Mouse (Mus musculus) lung, embryonic 14.5 days (tissue): ENCODE results near the gene Sec23a. TPM values are rescaled to one million over a fixed set of nuclear protein-coding genes. Genes with fewer than 3 reads are reported as not detected.
A peak's percentile ranks its signal among the peaks of the same experiment; 100 is the strongest.

Experiments
- ATAC-seq: fragments of 200-750 bp; cut with Nextera tagmentation; 2 replicates; pipeline ENCODE4 v1.8.0; 2017; ENCODE audit warnings: mild to moderate bottlenecking, moderate TSS enrichment, moderate library complexity; ENCODE audit not compliant: insufficient read depth
- DNase-seq: peaks from one replicate; pipeline ENCODE4 v3.0.0-alpha.2; 2015
- H3K27ac ChIP-seq: fragments of 300-500 bp; sonication (generic); 2 replicates; pipeline ENCODE4 v1.5.1; 2014; ENCODE audit warnings: low read depth, mild to moderate bottlenecking, moderate library complexity
- H3K27me3 ChIP-seq: fragments of 300-500 bp; sonication (generic); 2 replicates; pipeline ENCODE4 v1.6.1; 2014; ENCODE audit warnings: low read length, control low read depth; ENCODE audit not compliant: insufficient read depth
- H3K36me3 ChIP-seq: fragments of 300-500 bp; sonication (generic); 2 replicates; pipeline ENCODE4 v1.6.1; 2014; ENCODE audit warnings: control low read depth; ENCODE audit not compliant: insufficient read depth
- H3K4me1 ChIP-seq: fragments of 300-500 bp; sonication (generic); 2 replicates; pipeline ENCODE4 v1.6.1; 2014; ENCODE audit warnings: antibody characterized with exemption, control low read depth; ENCODE audit not compliant: insufficient read depth
- H3K4me2 ChIP-seq: fragments of 300-500 bp; sonication (generic); 2 replicates; pipeline ENCODE4 v1.6.1; 2014; ENCODE audit warnings: mild to moderate bottlenecking
- H3K4me3 ChIP-seq: fragments of 300-500 bp; sonication (generic); 2 replicates; pipeline ENCODE4 v1.5.1; 2014; ENCODE audit warnings: low read depth, low read length
- H3K9ac ChIP-seq: fragments of 300-500 bp; sonication (generic); 2 replicates; pipeline ENCODE4 v1.6.1; 2014
- H3K9me3 ChIP-seq: fragments of 300-500 bp; sonication (generic); 2 replicates; pipeline ENCODE4 v1.6.1; 2016; ENCODE audit warnings: low read depth, low read length, control low read depth
- CTCF ChIP-seq: IDR thresholded peaks from 2 replicates; pipeline ENCODE4 v1.5.1; 2016; ENCODE audit warnings: antibody characterized with exemption, low read depth
- WGBS: fragments of 180-500 bp; shearing (Covaris S2); extraction: QIAGEN DNeasy Blood & Tissue Kit; methylation state at CpG from one replicate; pipeline ENCODE4 v1.1.7; 2014; 5-methylcytosine and 5-hydroxymethylcytosine counted together
- polyA plus RNA-seq: library from polyadenylated mRNA; unstranded; fragments of >200 nt; fragmentation: Nextera tagmentation; extraction: Ambion mirVana; gene quantifications from 2 replicates; pipeline ENCODE4 v1.2.1, GENCODE M21; 2014

Sec23a gene
- polyA plus RNA-seq, 1 experiment from 2014 or later: 73.0 TPM

- ATAC-seq (no peak), DNase-seq (no peak)
- H3K9ac ChIP-seq: no peak overlapping the region
- H3K27me3 ChIP-seq: no peaks in the 10 kb centered on the region
- H3K9me3 ChIP-seq: no peaks in the 10 kb centered on the region
- no peak overlapping the region for H3K4me3 ChIP-seq
- H3K4me1 ChIP-seq: no peaks in the 10 kb centered on the region
- TF ChIP-seq CTCF: no peak
- no peaks in the 10 kb centered on the region for H3K36me3 ChIP-seq
- WGBS: 79% methylated on average over 6 of the region's 6 CpGs
- H3K27ac ChIP-seq: no peak overlapping the region
- H3K4me2 ChIP-seq: no peak overlapping the region
Measured at GRCm38 (mm10) chr12:58947879-58948278, 63.9 kb downstream of the Sec23a start.

- DNase-seq (peak; percentile 84), ATAC-seq (no peak)
- Histone ChIP-seq H3K4me3 (no peak overlapping the region), H3K4me1 (no peaks in the 10 kb centered on the region), H3K9me3 (no peaks in the 10 kb centered on the region), H3K9ac (no peak overlapping the region), H3K36me3 (no peaks in the 10 kb centered on the region), H3K27ac (no peak overlapping the region), H3K4me2 (no peak overlapping the region), H3K27me3 (no peaks in the 10 kb centered on the region)
- peak; percentile 87 for TF ChIP-seq CTCF
- WGBS: 15% methylated on average over 4 of the region's 4 CpGs
Measured at GRCm38 (mm10) chr12:58947231-58947630, 64.6 kb downstream of the Sec23a start.

- 75% methylated on average over 4 of the region's 4 CpGs for WGBS
Measured at GRCm38 (mm10) chr12:58942544-58942943, 69.3 kb downstream of the Sec23a start.

GRCm38 (mm10) chr12:58934580-58934979, 77.2 kb downstream of the Sec23a start:
- TF ChIP-seq CTCF: no peak
- 25% methylated on average over 4 of the region's 4 CpGs for WGBS
- no peak for ATAC-seq
- Histone ChIP-seq H3K4me2 (no peak overlapping the region), H3K4me3 (no peak overlapping the region), H3K4me1 (no peaks in the 10 kb centered on the region), H3K9me3 (no peaks in the 10 kb centered on the region), H3K36me3 (no peaks in the 10 kb centered on the region), H3K27ac (no peak overlapping the region), H3K27me3 (no peaks in the 10 kb centered on the region), H3K9ac (no peak overlapping the region)
- DNase-seq: no peak

More at GRCm38 (mm10) chr12:58942544-58942943, 69.3 kb downstream of the Sec23a start:
- ATAC-seq: no peak
- Histone ChIP-seq H3K9ac (no peak overlapping the region), H3K4me2 (no peak overlapping the region), H3K36me3 (no peaks in the 10 kb centered on the region), H3K9me3 (no peaks in the 10 kb centered on the region), H3K27me3 (no peaks in the 10 kb centered on the region), H3K4me1 (no peaks in the 10 kb centered on the region), H3K27ac (no peak overlapping the region), H3K4me3 (no peak overlapping the region)
- no peak for TF ChIP-seq CTCF
- no peak for DNase-seq

- 83% methylated on average over 15 of the region's 15 CpGs for WGBS
- H3K36me3 ChIP-seq: no peaks in the 10 kb centered on the region
- H3K4me3 ChIP-seq: no peak overlapping the region
- H3K9ac ChIP-seq: no peak overlapping the region
- DNase-seq (no peak), ATAC-seq (no peak)
- no peak overlapping the region for H3K27ac ChIP-seq
- TF ChIP-seq CTCF: no peak
- H3K27me3 ChIP-seq: no peaks in the 10 kb centered on the region
- H3K4me1 ChIP-seq: no peaks in the 10 kb centered on the region
- no peaks in the 10 kb centered on the region for H3K9me3 ChIP-seq
- H3K4me2 ChIP-seq: no peak overlapping the region
Measured at GRCm38 (mm10) chr12:58924996-58925395, 86.8 kb downstream of the Sec23a start.

GRCm38 (mm10) chr12:58924025-58924424, 87.8 kb downstream of the Sec23a start:
- peak; percentile 62 for DNase-seq
- Histone ChIP-seq H3K4me3 (no peak overlapping the region), H3K27ac (no peak overlapping the region), H3K9me3 (no peaks in the 10 kb centered on the region), H3K9ac (no peak overlapping the region), H3K27me3 (no peaks in the 10 kb centered on the region), H3K4me2 (no peak overlapping the region), H3K4me1 (no peaks in the 10 kb centered on the region), H3K36me3 (no peaks in the 10 kb centered on the region)
- TF ChIP-seq CTCF: peak; percentile 58
- ATAC-seq: no peak
- 72% methylated on average over 3 of the region's 3 CpGs for WGBS

- WGBS: 61% methylated on average over 6 of the region's 6 CpGs
- no peaks in the 10 kb centered on the region for H3K4me1 ChIP-seq
- no peak overlapping the region for H3K27ac ChIP-seq
- H3K27me3 ChIP-seq: no peaks in the 10 kb centered on the region
- H3K9ac ChIP-seq: no peak overlapping the region
- H3K9me3 ChIP-seq: no peaks in the 10 kb centered on the region
- DNase-seq (peak; percentile 16), ATAC-seq (no peak)
- TF ChIP-seq CTCF: no peak
- no peak overlapping the region for H3K4me2 ChIP-seq
- H3K36me3 ChIP-seq: no peaks in the 10 kb centered on the region
- H3K4me3 ChIP-seq: no peak overlapping the region
Measured at GRCm38 (mm10) chr12:58920775-58921174, 91.0 kb downstream of the Sec23a start.

GRCm38 (mm10) chr12:58919516-58919915, 92.3 kb downstream of the Sec23a start:
- no peaks in the 10 kb centered on the region for H3K27me3 ChIP-seq
- 64% methylated on average over 3 of the region's 3 CpGs for WGBS
- no peak for ATAC-seq

More at GRCm38 (mm10) chr12:58919516-58919915, 92.3 kb downstream of the Sec23a start:
- DNase-seq: no peak
- H3K9ac ChIP-seq: no peak overlapping the region
- H3K36me3 ChIP-seq: no peaks in the 10 kb centered on the region
- no peaks in the 10 kb centered on the region for H3K9me3 ChIP-seq
- no peaks in the 10 kb centered on the region for H3K4me1 ChIP-seq
- H3K27ac ChIP-seq: no peak overlapping the region
- H3K4me3 ChIP-seq: no peak overlapping the region
- no peak overlapping the region for H3K4me2 ChIP-seq
- no peak for TF ChIP-seq CTCF
